Mouse (Mus musculus): Measurements from ENCODE around the gene Prr5l.

Prr5l gene

DNA sequence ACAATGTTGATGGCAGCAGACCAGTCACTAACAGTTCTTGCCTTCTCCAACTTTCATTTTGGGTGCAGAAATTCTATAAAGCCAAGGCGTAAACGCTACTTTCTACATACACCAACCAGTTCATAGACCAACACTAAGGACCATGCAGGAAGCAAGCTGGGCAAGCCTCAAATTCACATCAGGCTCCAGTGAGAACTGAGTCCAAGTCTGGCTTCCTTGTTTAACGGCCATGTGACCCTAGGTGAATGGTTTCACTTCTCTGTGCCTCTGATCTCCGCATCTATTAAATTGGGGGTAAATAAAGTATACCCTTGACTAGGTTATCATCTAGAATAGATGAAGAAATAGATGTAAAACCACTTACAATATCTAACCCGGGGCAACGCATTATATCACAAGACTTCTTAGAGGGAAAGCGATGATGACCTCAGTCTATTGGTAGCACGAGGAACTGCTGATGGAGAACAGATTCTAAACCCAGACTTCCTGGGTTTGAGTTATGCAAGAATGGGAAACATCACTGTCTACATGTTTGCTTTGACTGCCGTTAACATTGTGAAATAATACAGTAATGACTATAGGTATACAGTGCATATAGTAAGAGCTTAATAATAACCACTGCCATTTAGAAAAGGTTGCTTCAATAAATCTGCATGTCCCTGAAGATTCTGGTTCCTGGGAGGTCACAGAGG, 1.2 kb downstream of the Prr5l start:
- no peak for DNase-seq (ENCODE audit: low spot score in 2 of 2)

GRCm38 (mm10) chr2:101871179-101871578, 11.6 kb downstream of the Prr5l start:
- DNase-seq (ENCODE audit: low spot score in 2 of 2): no peak

GRCm38 (mm10) chr2:101868683-101869082, 14.1 kb downstream of the Prr5l start:
- no peak for DNase-seq (ENCODE audit: low spot score in 2 of 2)

- DNase-seq (ENCODE audit: low spot score in 2 of 2): no peak
These were observed 20.4 kb downstream of the Prr5l start for GRCm38 (mm10) chr2:101862219-101863123.

GRCm38 (mm10) chr2:101860920-101861485, 21.8 kb downstream of the Prr5l start:
- no peak for DNase-seq (ENCODE audit: low spot score in 2 of 2)

DNA sequence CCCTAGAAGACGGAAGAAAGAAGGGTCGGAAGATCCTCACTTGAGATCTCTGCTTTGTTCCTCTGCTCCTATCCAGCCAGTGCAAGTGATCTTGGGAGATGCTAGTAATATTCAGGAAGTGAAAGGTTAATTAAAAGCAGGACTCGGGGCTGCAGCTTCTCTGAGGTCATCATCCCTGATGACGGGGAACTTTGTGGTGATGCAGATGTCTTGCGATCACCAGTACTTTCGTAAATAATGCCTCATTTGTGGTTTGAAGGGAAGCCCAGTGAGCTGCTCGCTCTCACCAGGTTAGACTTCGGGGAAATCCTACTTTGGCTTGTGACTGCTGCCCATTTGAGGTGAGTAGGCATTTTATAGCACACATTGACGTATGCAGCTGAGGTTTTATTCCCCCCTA, 26.7 kb downstream of the Prr5l start:
- DNase-seq (ENCODE audit: low spot score in 2 of 2): no peak

DNA sequence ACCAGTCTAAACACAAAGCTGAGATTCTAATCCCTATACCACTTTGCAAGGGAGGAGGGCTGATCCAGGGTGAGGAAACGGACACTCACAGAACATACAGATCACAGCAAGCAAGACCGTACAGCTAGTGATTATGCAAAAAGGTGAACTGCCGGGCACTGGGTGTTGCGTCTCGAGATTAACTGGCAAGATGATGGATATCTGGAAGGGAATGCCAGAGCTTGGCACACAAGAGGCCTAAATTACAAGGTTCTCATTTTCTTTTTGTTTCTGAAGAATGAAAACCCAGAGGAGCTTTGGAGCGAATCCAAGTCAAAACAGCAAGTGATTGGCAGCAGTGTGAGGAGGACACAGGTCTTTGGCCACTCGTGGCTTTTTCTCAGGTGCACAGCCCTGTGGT, 28.0 kb downstream of the Prr5l start:
- no peak for DNase-seq (ENCODE audit: low spot score in 2 of 2)

DNA sequence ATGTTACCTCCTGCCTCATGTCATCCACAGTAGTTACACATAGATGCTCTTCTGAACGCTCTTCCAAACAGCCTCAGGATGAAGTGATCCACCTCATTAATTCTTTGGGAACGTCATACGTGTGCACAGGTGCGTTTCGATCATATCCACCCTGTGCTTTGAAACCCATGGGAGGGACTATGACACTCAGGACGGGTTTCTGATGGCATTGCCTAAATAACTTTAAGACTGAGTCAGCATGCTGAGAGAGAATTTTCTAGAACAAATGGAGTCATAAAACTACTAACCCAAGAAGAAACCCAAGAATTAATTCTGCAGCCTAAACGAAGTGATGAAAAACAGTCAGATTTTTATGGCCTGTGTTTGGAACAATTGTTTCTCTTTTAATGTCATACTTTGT, 40.1 kb downstream of the Prr5l start:
- DNase-seq (ENCODE audit: low spot score in 2 of 2): no peak

- DNase-seq (ENCODE audit: low spot score in 2 of 2): no peak
These were observed 47.9 kb downstream of the Prr5l start for GRCm38 (mm10) chr2:101834816-101835523.

DNA sequence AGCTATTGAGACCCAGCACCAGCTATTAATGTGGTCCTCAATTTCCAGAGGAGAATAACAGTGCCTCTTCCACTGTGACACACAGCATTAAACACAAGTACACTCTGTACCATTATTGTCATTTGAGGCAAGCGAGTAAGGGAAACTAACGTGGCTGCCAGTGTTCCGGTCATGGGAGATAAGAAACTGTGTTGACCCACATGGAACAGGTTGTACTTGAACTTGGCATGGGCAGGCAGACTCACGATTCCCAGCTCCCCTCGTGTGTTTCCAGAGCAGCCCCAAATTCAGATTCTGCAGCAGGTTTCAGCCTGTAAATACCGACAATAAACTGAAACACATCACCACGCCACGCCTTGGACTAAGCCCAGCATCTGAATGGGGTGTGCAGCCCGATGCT, 50.5 kb downstream of the Prr5l start:
- DNase-seq (ENCODE audit: low spot score in 2 of 2): no peak

DNA sequence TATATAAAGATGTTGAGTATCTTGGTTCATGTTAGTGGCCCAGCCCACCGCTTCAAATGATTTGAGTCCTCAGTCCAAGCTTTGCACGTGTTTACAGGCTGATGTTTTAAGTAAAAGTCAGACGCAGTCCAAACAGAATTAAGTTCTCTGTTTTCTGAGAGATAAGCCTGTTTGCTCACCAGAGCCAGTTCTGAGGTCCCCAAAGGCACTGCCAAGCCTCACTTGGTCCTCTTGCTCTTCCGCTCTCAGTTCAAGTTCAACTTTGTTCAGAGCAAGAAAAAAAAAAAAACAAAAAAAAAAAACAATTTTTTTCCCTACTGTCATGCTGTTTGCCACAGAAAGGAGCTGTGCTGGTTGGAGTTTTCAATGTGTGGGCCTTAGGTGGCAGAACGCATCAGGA, 51.0 kb downstream of the Prr5l start:
- DNase-seq (ENCODE audit: low spot score in 2 of 2): no peak

DNA sequence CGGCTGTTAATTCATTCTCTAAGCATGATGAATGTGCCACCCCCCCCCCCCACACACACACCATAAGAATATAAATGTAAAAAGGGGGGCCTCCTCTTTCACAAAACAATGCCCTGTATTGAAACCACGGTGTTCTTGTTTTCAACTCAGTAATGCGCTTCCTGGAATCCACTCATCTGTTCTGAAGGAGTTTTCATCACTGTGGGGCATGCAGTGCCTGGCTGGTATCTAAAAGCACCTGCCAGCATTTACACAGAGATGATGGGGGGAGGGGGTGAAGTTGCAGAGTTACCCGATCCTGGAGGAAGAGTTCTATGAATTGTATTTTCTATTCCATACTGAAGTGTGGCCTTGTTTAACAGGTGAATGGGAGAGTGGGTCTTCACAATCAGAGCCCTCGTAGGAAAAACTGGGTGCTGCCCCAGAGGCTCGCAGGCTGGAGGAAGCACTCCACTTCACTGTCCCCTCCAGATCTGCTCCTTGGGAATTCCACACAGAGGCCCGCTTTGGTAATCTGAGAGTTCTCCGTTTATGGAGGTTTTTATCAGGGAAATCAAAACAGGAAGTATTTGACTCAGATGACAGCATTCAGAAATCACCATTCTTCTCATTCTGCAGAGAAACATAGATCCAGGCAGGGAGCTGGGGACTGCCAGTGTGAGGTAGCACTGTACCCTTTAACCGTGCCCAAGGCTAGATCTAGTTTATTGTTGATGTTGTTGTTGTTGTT, 52.5 kb downstream of the Prr5l start:
- no peak for DNase-seq (ENCODE audit: low spot score in 2 of 2)

DNA sequence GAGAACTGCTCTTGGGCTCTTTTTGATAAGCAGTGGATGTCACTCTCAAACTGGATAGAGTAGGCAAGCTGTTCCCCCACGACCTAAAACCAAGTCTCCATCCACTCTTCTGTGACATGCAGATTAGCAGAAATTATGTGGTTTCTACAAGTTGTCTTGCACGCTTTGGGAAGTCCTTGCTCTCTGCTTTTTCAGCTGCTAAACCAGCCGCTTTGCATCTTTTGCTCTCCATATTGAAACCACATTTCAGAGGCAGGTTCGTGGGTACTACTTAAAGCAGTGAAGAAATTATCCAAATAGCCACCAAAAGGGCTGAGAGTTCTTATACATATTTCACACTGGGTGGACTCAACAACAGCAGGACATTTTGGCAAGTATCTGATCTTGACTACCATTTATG, 53.8 kb downstream of the Prr5l start:
- DNase-seq (ENCODE audit: low spot score in 2 of 2): no peak

DNA sequence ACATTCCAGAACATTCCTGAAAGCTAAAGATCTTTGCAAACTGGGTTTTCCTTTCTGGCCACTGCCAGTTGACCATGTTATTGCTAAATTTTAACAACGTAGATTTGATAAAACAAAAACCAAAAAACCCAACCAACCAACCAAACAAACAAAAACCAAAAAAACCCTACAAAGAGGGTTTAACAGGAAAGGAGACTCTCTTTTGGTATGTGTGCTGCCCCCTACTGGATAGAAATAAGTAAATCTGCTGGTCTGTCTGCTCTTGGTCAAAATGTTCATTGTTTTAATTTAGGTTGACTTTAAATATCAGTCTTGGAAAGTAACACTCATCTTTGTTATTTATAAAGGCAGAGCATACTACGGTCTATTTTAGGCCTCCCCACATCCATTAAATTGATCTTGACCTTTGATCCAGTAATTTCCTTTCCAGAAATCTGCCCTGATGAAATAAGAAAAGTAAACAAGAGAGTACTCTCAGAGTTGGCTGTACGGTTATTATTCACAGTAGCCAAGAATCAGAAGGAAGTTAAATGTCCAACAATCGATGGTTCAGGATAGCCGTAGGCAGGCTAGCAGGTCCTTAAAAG, 54.7 kb downstream of the Prr5l start:
- no peak for DNase-seq (ENCODE audit: low spot score in 2 of 2)

DNA sequence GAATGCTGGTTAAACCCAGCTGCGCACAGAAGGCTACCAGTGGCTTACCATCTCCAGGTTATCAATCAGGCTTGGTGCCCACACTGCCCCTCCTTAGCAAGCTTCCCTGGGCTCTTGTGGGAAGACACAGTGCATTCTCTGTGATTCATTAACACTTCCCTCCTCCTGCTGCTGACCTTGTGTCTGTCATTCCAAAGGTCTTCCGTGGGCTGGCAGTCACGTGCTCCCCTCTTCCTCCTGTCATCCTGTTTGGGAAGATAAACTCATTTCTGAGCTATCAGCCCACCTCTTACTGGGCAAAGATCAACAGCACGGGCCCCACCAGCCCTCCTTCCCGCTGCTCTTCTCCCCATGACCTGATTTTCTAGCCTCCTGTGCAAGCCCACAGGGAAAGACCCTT, 55.2 kb downstream of the Prr5l start:
- DNase-seq (ENCODE audit: low spot score in 2 of 2): no peak

DNA sequence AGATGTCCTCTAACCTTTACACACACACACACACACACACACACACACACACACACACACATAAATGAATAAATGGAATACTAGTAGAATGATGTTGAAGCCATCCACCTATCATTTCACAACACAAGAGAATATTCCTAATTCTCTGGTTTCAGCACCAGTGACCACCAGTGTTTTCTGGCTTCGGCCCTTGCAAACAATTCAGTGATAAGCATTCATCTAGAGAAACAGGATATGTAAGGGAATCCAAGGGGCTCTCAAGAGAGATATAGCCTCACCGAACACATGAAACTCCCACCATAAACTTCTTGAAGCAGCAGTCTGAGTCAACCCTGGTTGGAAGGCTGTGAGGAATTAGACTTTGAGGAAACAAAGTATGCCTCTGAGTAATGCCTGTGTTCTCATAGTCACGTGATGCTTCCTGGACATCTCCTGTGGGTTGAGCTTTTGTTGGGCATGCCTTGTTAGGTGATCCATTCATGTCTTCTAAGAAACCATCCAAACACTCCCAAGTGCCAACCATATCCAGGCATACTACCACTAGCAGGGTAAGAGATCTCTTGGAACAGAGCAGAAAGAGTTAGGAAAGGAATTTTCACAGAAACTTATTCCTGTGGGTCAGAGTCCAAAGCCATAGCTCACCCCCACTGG, 55.8 kb downstream of the Prr5l start:
- DNase-seq (ENCODE audit: low spot score in 2 of 2): no peak

DNA sequence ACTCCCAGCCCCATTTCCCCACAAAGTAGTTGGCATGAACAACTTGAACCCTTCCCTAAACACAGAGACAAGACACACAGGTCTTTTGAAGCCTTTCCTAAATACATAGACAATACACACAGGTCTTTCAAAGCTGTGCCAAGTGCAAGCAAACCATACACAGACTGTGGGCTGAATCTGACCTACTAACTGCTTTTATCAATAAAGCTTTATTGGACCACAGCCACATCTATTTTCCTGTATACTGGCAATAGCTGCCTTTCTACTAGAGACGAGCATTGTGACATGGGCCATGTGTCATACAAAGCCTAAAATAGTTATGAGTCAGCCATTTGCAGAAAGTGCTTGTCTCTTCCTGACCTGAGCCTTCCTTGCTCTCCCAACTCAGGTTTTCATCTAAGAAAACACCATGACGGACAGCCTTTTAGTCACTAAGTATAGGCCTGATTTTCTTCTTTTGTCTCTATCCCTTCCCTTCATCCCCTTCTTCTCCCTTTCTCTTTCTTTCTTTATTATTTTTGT, 56.6 kb downstream of the Prr5l start:
- DNase-seq (ENCODE audit: low spot score in 2 of 2): no peak

DNA sequence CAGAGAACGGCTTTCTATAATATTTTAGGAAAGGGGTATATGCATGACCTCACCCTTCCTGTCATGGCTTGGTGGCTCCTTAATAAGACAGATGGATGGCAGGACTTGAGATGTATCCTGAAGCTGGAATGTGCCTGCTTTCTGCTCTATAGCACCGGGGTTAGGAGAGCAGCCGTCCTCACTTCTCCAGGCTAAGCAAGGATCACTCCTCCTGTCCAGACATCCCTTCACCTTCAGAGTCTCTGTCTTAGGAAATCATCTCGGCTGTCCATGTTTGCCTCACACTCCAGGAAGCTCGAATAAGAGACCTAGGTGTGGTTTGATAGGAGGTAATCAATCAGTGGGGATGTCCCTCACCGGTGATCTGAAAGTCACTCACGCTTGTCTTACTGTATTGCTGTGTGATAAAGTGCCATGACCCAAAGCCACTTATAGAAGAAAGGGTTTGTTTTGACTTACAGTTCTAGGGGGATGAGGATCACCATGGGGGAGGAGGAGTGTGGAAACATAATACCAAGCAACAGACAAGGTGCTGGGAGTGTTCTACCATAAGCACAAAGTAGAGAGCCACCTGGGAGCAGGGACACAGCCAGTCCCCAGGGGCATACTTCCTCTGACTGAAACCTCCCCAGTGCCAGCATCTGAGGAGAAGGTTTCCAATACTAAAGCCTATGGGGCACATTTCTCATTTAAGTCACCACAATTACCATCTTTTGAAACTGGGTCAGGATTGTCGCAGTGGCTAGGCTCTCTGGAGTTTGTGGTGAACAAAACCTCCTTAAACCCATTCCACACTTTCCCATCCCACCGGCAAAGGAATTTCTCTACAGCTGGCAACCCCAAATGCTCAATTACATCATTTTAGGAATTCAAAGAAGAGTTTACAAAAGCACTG, 57.4 kb downstream of the Prr5l start:
- no peak for DNase-seq (ENCODE audit: low spot score in 2 of 2)

- no peak for DNase-seq (ENCODE audit: low spot score in 2 of 2)
These were observed 59.0 kb downstream of the Prr5l start for GRCm38 (mm10) chr2:101823821-101824220.

Measured in frontal cortex, postnatal 14 days (tissue).